Mouse (Mus musculus) kidney, postnatal 0 days (tissue): ENCODE results near the gene Crtac1. TPM values are rescaled to one million over a fixed set of nuclear protein-coding genes. Genes with fewer than 3 reads are reported as not detected.

ENCODE experiments used
- ATAC-seq: fragments of 200-750 bp; cut with Nextera tagmentation; replicated peaks from 2 replicates; pipeline ENCODE4 v1.8.0; 2017; ENCODE audit warnings: low read depth, moderate number of reproducible peaks, moderate TSS enrichment, moderate library complexity; ENCODE audit not compliant: low FRiP score
- DNase-seq: peaks from one replicate; pipeline ENCODE4 v3.0.0-alpha.2; 2016; ENCODE audit warnings: low spot score
- H3K27ac ChIP-seq: fragments of 300-500 bp; sonication (generic); 2 replicates; pipeline ENCODE4 v1.5.1; 2014; ENCODE audit warnings: mild to moderate bottlenecking
- H3K27me3 ChIP-seq: fragments of 300-500 bp; sonication (generic); 2 replicates; pipeline ENCODE4 v1.6.1; 2014; ENCODE audit warnings: low read length, mixed read lengths; ENCODE audit not compliant: insufficient read depth
- H3K36me3 ChIP-seq: fragments of 300-500 bp; sonication (generic); 2 replicates; pipeline ENCODE4 v1.6.1; 2014; ENCODE audit warnings: low read length, mixed read lengths; ENCODE audit not compliant: insufficient read depth
- H3K4me1 ChIP-seq: fragments of 300-500 bp; sonication (generic); replicated peaks from 2 replicates; pipeline ENCODE4 v1.6.1; 2014; ENCODE audit warnings: antibody characterized with exemption, low read length, mixed read lengths; ENCODE audit not compliant: insufficient read depth
- H3K4me2 ChIP-seq: fragments of 300-500 bp; sonication (generic); 2 replicates; pipeline ENCODE4 v1.6.1; 2014; ENCODE audit warnings: mild to moderate bottlenecking, low read length, moderate library complexity, mixed read lengths
- H3K4me3 ChIP-seq: fragments of 300-500 bp; sonication (generic); replicated peaks from 2 replicates; pipeline ENCODE4 v1.5.1; 2014; ENCODE audit warnings: low read depth, low read length
- H3K9ac ChIP-seq: fragments of 300-500 bp; sonication (generic); 2 replicates; pipeline ENCODE4 v1.6.1; 2014; ENCODE audit warnings: low read depth, low read length
- H3K9me3 ChIP-seq: fragments of 300-500 bp; sonication (generic); replicated peaks from 2 replicates; pipeline ENCODE4 v1.6.1; 2016; ENCODE audit warnings: low read length, inconsistent platforms, mixed read lengths
- CTCF ChIP-seq: IDR thresholded peaks from 2 replicates; pipeline ENCODE4 v1.5.1; 2016; ENCODE audit warnings: antibody characterized with exemption, low read depth, mild to moderate bottlenecking, moderate library complexity
- WGBS: fragments of 180-500 bp; shearing (Covaris S2); extraction: QIAGEN DNeasy Blood & Tissue Kit; methylation state at CpG from one replicate; pipeline ENCODE4 v1.1.7; 2014; 5-methylcytosine and 5-hydroxymethylcytosine counted together
- polyA plus RNA-seq: library from polyadenylated mRNA; unstranded; fragments of >200 nt; fragmentation: Nextera tagmentation; extraction: Ambion mirVana; gene quantifications from 2 replicates; pipeline ENCODE4 v1.2.1, GENCODE M21; 2015

Gene Crtac1
- polyA plus RNA-seq, 1 experiment from 2014 or later, result 2.6 TPM

DNA sequence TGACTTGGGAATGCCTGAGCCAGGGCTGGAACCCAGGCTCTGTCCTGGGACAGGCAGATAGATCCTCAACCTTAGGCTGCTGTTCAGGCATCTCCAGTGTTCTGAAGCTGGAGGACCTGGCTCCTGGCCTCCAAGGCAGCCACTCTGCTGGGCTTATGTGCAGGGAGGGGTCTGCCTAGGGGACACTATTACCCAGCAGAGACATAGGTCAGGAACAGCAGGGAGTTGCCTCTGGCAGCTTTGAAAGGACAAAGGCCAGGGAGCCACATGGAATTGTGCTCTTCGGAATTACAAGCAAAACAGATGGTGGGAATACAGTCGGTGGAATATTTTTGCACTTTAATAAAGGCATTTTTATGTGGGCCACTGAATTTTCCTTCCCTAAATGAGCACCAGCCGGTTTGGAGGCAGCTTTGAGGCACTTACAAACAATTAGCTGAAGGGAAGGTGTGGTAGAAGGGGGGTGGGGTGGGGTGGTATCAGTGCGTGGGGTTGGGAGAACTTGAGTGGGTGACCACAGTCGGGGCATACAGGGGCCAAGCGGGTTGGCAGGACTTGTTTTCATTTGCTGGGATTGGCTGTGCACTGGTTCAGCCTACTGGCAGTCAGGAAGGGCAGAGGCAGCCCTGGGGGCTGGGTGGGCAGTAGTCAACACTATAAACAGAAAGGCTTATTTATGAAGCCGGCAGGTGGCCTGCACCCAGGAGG lies 140.5 kb downstream of the Crtac1 start:
- H3K9ac ChIP-seq, result no peak overlapping the region
- no peaks in the 10 kb centered on the region for H3K36me3 ChIP-seq
- H3K9me3 ChIP-seq, result no peaks in the 10 kb centered on the region
- no peak overlapping the region for H3K4me2 ChIP-seq
- H3K4me3 ChIP-seq, result no peak overlapping the region
- H3K4me1 ChIP-seq, result no peaks in the 10 kb centered on the region
- 24% methylated on average over 7 of the region's 7 CpGs for WGBS
- no peak overlapping the region for H3K27ac ChIP-seq
- no peak for DNase-seq
- no peak for ATAC-seq
- no peak for TF ChIP-seq CTCF
- no peaks in the 10 kb centered on the region for H3K27me3 ChIP-seq

DNA sequence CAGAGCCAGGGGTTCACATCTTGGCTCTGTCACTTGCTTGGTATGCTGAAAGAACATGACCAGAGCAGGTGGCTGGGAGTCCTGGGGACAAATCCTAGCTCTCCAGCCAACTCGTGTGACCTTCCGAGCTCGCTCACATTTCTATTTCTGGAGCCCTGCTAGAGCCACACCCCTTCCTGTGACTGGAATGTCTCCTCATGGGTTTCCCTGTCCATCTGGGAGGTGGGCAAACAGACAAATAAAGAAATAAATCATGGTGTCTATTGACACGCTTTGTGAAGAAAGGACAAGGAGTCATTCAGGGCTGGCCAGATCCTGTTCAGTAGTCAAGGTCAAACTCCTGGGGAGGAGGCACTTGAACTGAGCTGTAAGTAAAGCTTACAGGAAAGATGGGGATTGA lies 143.2 kb downstream of the Crtac1 start:
- no peak for DNase-seq
- TF ChIP-seq CTCF, result no peak
- no peaks in the 10 kb centered on the region for H3K9me3 ChIP-seq
- H3K36me3 ChIP-seq, result no peaks in the 10 kb centered on the region
- H3K27ac ChIP-seq, result no peak overlapping the region
- no peaks in the 10 kb centered on the region for H3K27me3 ChIP-seq
- no peak overlapping the region for H3K9ac ChIP-seq
- no peak overlapping the region for H3K4me2 ChIP-seq
- no peak for ATAC-seq
- WGBS, result 52% methylated on average over 4 of the region's 4 CpGs
- no peak overlapping the region for H3K4me3 ChIP-seq
- H3K4me1 ChIP-seq, result no peaks in the 10 kb centered on the region

DNA sequence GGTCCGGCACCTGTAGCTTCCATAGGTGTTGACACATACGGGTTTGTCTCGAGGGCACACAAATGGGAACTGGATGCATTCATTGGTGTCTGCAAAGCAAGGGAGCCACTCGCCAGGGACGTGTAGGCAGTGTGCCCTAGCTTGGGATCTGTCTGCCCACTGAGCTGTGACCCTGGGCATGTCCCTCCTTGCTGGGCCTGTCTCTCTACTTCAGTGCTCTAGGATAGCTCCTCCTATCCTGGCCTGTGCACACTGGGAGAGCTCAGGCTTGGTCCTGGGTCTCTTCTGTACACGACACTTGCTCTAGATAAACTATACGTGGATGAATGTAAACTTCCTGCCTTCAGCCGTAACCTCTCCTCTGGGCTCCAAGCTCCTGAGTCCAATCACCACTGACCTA lies 147.4 kb downstream of the Crtac1 start:
- H3K9me3 ChIP-seq, result no peaks in the 10 kb centered on the region
- TF ChIP-seq CTCF, result no peak
- no peaks in the 10 kb centered on the region for H3K4me1 ChIP-seq
- H3K27me3 ChIP-seq, result no peaks in the 10 kb centered on the region
- H3K36me3 ChIP-seq, result no peaks in the 10 kb centered on the region
- no peak overlapping the region for H3K9ac ChIP-seq
- 0 out of 2 replicates have a peak, but pooled peaks have one; percentile 49 for ATAC-seq
- no peak for DNase-seq
- no peak overlapping the region for H3K4me3 ChIP-seq
- WGBS, result 47% methylated on average over 8 of the region's 8 CpGs
- no peak overlapping the region for H3K4me2 ChIP-seq
- H3K27ac ChIP-seq, result no peak overlapping the region

DNA sequence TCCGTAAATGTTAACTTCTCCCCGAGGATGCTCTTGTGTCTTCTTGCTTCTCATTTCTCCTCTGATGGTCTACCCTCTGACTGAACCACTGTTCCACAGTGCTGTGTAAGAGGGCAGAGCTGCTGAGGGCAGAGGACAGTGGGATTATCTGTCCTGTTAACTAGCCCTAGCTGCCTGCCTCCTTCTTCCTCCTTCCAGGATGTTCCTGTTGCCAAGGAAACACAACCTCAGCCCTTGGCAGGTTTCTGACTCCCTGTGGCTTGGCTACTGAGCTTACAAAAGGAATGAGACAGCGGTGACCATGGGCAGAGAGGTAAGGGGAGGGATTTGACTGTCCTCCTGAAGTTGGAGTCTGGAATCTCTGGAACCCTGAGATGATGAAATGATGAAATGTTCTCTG lies 152.0 kb downstream of the Crtac1 start:
- no peaks in the 10 kb centered on the region for H3K9me3 ChIP-seq
- no peak overlapping the region for H3K4me2 ChIP-seq
- DNase-seq (no peak), ATAC-seq (no peak)
- H3K36me3 ChIP-seq, result no peaks in the 10 kb centered on the region
- no peak overlapping the region for H3K4me3 ChIP-seq
- H3K4me1 ChIP-seq, result no peaks in the 10 kb centered on the region
- H3K9ac ChIP-seq, result no peak overlapping the region
- H3K27ac ChIP-seq, result no peak overlapping the region
- no peaks in the 10 kb centered on the region for H3K27me3 ChIP-seq
- TF ChIP-seq CTCF, result no peak
- WGBS, result 69% methylated on average over 3 of the region's 3 CpGs

DNA sequence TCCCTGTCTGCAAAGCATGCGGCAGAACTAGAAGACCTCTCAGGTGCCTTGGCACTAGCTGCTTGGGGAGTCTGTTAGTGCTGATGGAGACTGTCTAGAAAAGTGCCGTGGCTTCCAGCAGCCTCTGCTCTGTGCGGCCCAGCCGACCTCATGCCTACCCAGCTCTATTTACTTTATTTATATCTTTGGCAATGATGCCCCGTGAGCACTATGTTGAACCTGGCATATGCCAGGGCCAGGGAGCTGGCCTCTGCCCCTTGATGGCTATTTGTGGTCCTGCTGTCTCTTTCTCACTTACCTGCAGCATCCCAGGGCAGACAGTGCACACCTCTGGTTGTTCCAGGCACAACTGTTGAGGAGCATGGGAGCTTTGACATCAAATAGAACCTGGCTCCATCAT lies 153.1 kb downstream of the Crtac1 start:
- no peaks in the 10 kb centered on the region for H3K36me3 ChIP-seq
- no peak overlapping the region for H3K27ac ChIP-seq
- H3K9me3 ChIP-seq, result no peaks in the 10 kb centered on the region
- H3K27me3 ChIP-seq, result no peaks in the 10 kb centered on the region
- DNase-seq (no peak), ATAC-seq (no peak)
- 80% methylated on average over 5 of the region's 5 CpGs for WGBS
- H3K9ac ChIP-seq, result no peak overlapping the region
- H3K4me3 ChIP-seq, result no peak overlapping the region
- H3K4me1 ChIP-seq, result no peaks in the 10 kb centered on the region
- no peak overlapping the region for H3K4me2 ChIP-seq
- TF ChIP-seq CTCF, result no peak

DNA sequence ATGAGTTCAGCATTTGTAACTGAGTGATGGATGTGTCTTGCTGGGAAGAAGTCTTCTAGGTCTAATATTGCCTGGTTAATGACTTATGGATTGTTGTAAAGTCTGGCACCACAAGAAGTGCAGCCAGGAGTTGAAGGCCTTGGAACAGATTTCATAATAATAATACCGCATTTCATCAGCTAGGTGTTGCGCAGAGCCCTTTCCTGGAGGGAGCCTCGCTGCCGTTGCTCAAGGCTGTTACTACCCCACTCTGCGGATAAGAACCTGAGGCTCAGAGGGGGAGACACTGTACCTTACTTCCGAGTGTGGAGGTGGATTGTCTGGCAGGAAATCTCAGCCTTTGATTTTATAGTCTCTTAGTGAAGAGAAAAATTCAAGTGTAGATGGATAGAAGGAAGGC lies 154.3 kb downstream of the Crtac1 start:
- no peak for DNase-seq
- no peak for TF ChIP-seq CTCF
- no peak for ATAC-seq
- no peaks in the 10 kb centered on the region for H3K9me3 ChIP-seq
- WGBS, result 84% methylated on average over 6 of the region's 6 CpGs
- H3K4me3 ChIP-seq, result no peak overlapping the region
- H3K4me1 ChIP-seq, result no peaks in the 10 kb centered on the region
- no peak overlapping the region for H3K27ac ChIP-seq
- no peak overlapping the region for H3K9ac ChIP-seq
- no peaks in the 10 kb centered on the region for H3K36me3 ChIP-seq
- no peaks in the 10 kb centered on the region for H3K27me3 ChIP-seq
- no peak overlapping the region for H3K4me2 ChIP-seq
